Mouse (Mus musculus) gastrocnemius, postnatal 25 days (tissue): Measurements from ENCODE around the gene Ckap4. TPM values are rescaled to one million over a fixed set of nuclear protein-coding genes. Genes with fewer than 3 reads are reported as not detected.
"Not testable (repeated sequence)": the region's sequence is repeated elsewhere in the genome, so short reads cannot be mapped to it uniquely, and the experiment has no call there.

Experiments used
- DNase-seq: peaks from one replicate; pipeline ENCODE4 v3.0.0; 2022
- total RNA-seq, 2 experiments: library from RNA; stranded (reverse); gene quantifications; 1 replicate in 1 of 2; 2 replicates in 1 of 2; pipeline ENCODE4 v1.2.3; 2021

The Ckap4 gene
- total RNA-seq, 2 experiments from 2014 or later, result 15.5 to 16.3 TPM

DNA sequence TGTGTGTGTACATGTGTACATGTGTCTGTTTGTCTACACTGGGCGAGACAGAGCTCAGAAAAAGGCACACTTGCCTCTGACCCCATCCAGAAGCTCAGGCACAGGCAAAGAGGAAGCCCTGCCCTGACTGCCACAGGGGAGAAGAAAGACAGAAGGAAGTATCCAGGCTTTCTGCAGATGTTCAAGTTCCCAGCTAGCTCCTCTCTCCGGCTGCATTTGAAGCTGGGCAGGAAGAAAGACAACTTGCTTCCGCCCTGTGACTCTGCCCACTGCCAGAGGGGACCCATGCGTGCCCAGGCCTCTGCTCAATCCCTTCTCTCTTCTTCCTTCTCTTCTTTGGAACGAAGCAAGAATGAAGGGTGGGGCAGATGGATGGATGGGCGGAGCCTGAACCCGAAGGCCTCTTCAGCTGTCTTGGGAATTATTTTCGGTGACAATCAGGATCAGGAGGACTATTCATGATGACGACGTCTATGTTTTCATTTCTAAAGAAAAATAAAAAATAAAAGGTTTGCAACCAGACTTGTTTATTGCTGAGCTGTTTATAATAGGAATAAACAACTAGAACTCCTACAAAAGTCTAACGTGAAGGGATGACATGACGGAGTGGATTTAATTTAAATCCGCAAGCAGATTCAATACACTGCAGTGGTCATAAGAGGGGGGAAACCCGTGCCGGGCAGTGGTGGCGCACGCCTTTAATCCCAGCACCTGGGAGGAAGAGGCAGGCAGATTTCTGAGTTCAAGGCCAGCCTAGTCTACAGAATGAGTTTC lies 15.5 kb upstream of the Ckap4 start:
- no peak for DNase-seq

DNA sequence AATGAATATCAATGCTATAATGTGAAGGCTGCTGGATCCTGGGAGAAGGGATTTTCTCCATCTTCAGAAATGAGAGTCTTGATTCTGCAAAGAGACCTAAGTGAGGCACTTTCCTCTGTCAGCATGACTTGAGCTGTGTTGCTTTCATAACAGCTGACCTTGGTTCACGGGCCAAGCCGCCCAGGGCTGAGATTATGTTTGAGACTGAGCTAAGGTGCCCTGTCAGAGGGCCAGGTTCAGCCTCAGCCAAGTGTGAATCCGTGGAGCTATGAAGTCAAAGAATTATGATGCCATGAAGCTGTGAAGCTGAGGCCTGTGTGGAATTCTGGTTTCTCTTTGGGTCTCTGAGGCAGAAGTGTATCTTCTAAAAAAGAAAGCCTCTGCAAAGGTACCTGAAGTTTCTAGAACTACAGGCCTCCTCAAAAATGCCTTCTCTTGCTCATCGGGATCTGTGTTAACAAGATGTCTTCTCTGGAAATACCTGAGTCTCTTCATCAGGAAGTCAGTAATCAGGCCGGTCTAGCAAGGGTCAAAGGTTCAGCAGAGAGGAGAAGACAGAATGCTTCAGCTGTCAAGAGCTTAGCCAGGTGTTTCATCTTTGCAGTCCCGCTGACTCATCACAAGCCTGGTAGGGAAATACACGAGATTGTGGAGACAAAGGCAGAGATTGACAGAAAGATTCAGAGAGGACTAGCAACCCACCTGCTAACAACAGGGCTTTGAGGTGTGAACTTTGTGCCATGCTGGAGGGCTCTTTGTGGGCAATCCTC lies 11.2 kb upstream of the Ckap4 start:
- DNase-seq, result peak; percentile 25

DNA sequence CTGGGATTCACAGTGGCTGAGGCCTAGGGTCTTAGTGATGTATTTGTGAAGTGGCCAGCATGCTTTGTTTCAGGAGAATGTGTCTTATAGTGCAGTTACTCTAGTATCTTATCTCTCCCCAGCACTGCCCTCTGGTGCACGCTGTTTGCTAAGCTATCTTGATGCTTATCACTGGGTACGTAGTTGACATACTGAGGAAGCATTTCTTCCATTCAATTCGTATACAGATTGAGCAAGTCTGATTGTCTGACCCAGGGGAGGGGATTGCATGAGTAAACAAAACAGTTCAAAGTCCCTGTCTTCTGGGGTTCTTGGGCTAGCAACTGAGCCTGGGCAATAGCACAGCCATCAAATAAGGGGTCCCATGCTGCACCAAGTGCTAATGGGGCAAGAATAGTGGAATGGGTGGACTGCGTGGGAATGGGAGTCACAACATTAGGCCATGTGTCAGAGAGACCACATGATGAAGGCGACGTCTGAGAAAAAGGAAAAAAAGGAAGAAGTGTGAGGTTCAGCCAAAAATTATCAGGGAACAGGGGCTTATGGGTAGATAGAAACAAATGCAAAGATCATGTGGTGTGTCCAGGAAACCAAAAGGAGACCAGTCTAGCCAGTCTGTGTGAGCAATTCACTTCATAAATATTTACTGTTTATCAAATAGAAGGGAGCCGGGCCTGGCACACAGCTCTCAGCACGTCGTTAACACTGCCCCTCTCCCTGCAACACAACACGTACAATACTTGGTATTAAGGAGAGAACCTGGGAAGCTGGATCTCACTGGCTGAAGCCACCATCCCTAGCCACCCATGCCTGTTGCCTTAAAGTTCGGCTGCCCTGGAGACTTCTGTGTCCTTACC lies 9.2 kb upstream of the Ckap4 start:
- no peak for DNase-seq

DNA sequence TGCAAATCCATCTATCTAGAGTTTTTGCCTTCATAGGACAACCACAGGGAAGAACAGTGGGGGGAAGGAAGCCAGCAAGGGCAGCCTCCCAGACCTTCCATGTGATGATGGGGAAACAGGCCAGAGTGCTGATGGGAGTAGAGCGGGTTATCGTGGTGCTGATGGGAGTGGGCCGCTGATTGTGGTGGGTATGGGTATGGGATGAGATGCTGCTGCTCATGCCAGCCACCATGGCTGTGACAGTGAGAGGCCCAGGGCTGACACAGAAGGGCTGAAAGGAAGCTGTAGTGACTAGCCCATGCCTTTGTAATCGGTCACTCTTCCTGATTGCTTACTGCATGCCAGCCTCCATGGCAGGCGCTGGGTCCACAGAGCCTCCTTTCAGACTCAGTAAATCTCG lies 5.8 kb upstream of the Ckap4 start:
- no peak for DNase-seq

DNA sequence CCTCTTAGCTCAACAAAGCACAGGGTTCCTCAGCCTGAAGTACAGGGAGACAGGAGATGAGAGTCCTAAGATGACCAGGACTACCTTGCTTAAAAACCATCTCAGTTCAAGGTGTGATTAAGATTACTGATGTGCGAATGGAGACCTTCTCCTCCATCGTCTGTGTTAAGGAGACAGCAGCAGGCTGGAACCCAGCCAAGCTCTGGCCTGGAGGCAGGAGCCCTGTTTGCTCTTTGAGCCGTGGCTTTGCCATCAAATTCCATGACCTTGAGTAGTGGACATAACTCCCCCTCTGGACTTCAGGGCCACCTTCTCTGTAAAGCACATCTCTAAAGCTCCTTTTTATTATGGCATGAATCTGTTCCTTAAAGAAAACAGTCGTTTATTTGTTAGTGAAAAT lies 2.0 kb upstream of the Ckap4 start:
- DNase-seq, result no peak

DNA sequence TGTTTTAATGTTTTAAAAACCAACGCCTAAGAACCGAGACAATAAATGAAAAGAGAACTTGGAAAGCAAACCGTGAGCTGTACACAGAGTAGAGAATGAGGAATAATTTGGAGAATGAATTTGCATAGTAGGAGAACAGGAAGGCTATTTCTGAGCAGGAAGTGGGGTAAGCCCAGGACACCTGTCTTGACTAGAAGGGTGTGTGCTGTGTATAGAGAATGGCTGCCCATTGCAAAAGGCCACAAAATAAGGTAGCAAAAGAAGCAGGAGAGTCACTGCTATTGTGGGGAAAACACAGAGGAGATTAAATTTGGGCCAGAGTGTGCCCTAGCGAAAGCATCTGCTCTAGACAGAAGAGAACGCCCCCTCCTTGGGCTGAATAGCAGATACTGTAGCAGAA lies 1.6 kb upstream of the Ckap4 start:
- no peak for DNase-seq

DNA sequence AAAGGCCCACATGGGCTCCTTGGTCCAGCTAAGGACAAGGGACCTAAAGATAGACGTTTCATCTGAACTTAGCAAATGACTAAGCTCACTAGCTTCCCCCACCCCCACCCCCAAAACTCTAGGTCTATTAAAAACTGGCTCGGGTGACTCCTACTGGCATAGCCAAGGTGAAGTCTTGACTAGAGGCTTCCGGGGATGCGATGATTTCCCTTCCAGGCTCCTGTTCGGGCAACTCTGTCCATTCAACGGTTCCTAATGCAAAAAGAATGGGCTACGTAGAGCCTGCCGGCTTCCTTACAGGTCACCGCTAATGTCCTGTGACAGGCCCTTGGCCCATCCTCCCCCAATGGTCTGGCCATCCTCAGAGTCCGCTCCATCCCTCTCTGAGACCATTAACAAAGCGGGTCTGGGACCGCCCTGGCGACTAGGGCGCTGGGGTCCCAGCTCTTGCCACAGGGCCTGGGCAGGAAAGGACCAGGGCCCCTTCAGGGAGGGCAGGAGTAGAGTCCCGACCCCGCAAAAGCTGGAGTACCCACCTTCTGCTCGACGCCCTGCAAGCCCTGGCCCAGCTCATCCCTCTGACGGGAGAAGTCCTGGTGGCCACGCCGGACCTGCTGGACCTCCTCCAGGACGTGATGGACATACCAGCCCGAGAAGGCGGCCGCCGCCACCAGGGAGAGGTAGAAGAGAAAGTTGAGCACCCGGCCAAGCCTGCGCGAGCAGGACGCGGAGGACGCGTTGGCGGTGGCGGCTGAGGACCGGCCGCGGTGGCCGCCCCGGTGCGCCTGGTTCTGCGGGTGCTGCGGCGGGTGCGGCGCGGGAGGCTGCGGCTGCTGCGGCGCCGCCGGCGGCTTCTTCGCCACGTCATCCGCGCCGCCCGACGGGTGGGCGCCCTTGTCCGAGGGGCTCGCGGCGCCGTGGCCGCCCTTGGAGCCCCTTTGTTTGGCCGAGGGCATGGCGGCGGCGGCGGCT lies 665 bp downstream of the Ckap4 start:
- peak; percentile 62 for DNase-seq

DNA sequence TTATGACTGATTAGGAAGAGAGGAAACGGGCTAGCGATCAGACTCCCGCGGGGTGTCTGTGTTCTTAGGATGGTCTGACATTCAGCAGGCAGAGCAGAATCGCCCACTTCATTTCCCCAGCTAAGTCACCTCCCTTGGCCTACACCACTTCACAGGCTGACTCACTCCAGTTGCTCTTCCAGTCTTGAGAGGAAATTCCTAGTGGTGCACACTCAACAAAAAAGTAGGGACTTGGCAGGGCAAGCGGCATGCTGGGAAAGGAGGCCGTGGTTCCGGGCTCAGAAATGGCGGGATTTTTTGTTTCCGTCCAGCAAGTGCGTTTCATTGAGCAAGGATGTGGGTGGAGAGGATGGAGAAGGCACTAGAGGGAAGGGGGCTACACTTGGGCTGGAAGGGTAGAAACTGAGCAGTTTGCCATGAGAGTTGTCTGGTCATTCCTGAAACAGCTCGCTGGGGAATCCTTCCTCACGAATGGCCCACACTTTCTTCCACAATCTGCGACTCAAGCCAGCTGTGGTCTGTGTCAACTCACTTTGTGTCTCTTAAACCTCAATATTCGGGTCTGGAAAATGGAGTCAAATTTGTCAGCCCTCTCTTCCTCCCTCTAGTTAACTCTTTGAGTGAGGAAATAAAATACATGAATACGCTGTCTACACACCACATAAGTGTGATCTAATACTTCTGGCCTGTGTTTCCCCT lies 1.5 kb downstream of the Ckap4 start:
- DNase-seq, result peak; percentile 60

DNA sequence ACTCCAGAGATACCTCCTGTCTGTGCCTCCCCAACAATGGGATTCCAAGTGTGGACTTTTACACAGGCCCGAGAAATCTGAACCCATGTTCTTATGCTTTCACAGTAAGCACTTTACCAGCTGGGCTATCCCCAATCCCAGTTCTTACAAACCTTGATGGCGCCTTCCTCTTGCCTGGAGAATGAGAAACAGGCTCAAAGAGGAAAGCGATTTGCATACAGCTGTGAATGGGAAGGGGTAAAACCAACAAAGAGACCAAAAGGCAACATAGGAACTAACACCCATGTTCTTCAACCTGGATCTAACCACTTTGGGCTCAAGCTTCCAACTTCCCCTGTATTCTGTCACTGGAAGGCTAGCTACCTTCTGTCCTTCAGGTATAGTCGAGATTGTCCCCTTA lies 2.3 kb downstream of the Ckap4 start:
- no peak for DNase-seq

DNA sequence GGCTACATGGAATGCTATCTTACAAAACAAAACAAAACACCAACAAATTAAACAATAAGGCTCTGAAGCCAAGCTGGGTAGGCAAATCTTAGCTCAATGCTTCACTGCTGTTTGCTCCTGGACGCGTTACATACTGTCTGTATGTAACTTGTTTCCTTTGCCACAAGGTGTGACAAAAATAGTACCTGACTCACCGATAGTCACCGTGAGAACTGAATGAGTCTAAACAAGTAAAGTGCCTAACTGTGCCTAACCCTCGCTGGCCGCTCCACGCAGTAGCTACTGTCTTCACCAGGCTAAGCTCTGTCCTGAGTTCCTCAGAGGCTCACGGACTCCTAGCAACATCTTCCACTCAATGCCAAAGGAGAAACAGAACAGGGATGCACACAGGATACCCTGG lies 3.5 kb downstream of the Ckap4 start:
- DNase-seq, result no peak

DNA sequence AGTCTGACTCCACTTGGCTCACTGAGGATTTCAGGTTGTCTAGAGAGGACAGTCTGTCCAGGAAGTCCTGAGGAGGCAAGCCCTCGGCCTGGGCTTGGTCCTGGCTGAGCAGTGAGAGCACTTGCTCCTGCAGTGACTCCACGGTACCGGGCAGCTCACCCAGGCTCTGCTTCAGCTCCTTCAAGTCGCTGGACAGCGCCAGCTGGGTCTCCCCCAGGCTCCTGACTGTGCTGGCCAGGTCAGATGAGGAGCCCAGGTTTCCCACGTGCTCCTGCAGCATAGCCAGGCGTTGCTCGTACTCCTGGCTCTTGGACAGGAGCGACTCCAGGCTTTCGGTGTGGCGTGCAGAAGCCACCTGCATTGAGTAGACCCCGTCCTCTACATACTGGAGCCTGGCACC lies 6.2 kb downstream of the Ckap4 start:
- peak; percentile 78 for DNase-seq

DNA sequence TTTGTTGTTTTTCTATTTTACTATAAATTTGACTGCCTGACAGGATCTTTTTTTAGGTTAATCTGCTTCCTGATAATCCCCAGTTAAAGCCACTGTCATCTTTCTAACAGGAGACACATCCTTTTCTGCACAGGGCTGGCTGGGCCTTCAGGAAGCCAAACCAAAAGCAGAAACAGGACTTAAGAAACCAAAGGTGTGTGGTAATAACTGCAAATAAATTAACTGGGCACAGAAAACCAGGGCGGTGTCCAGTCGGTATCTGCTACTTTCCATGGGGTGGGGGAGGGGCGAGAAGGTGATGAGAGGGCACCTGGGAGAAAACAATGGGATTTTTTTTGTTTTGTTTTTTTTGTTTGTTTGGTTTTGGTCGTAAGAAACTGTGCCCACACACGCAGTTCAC lies 6.8 kb downstream of the Ckap4 start:
- DNase-seq, result no peak

DNA sequence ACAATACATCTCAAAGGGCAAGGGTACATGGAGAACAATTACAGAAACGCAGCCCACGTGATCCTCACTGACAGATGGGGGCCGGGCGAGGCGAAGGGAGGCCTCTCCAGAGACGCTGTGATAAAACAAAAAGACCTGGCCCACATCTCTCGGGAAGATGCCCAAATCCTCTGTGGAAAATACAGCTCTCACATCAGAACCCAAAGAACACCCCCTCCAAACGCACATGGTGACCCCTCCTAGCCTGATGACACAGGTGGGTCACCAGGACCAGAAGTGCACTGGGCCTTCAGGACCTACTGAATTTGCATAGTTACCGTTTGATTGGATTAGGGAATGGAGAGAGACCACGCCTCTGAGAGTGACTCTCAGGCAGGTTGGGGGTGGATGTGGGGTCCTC lies 7.4 kb downstream of the Ckap4 start:
- no peak for DNase-seq

DNA sequence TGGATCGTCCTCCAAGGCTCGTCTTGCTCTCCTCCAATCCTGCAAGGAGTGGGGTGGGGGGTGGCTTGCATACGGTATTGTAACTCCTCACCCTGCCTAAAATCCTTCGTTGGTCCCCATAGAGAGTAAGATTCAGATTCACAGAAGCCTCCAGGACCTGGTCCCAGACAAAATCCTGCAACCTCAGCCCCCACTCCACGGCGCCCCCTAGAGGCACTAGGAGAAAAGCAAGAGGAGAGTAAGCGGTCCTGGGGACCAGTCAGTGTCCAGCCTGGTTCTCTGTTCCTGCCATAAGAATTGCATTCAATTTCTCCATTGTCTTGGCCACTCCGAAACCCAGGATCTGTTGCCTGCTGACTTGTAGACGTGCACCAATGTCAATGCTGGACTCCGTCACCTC lies 10.2 kb downstream of the Ckap4 start:
- DNase-seq, result no peak

DNA sequence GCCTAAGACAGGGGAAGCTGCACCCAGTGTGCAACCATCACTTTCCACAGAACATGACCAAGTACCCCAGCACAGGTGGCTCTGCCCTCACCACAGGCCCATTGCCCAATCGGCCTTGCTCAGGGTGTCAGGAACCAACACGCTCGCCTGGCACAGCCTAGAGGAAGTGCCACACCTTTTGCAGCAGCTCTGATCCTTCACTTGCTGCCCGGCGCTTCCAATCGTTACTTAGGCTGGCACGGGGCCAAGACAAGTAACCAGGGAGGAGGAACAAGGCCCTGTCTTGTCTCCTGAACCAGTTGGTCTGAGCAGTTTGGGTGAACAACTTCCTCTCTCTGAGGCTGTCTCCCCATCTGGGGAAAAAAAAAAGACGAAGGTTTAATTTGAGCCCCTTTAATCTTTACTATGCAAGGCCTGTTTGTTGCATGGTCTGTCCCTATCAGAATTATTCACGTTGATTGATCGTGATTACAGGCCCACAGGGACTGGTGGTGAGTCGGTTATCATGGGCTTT lies 17.4 kb downstream of the Ckap4 start:
- DNase-seq, result peak; percentile 28

DNA sequence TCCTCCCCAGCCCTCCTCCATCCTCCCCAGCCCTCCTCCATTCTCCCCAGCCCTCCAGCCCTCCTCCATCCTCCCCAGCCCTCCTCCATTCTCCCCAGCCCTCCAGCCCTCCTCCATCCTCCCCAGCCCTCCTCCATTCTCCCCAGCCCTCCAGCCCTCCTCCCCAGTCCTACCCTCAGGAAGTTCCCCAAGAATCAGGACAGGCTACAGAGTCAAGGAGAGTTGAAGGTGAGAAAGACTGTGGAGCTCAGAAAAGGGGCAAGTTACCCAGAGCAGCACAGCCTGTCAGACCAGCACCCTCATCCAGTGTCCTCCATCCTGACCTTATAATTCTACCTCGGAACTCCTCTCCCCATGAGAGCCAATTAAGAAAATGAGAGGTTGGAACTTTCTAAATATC lies 17.9 kb downstream of the Ckap4 start:
- DNase-seq, result not testable (repeated sequence)

DNA sequence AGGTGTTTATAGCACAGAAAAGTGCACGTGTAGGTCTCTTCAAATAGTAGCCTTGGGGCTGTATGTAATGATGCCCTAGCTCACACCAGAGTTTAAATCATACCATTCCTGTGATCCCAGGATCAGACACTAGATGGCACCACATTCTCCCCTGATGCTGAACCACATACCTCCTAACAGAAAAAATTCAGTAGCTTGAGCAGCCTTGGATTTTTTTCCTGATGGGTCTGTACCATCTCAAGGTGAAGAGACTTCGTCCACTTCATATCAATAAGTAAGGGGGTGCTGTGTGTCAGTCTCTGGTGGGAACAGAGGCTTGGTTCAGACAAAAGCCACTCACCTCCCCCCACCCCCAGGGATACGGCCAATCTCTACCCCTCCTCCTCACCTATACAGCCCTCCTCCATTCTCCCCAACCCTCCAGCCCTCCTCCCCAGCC lies 18.3 kb downstream of the Ckap4 start:
- DNase-seq, result no peak

DNA sequence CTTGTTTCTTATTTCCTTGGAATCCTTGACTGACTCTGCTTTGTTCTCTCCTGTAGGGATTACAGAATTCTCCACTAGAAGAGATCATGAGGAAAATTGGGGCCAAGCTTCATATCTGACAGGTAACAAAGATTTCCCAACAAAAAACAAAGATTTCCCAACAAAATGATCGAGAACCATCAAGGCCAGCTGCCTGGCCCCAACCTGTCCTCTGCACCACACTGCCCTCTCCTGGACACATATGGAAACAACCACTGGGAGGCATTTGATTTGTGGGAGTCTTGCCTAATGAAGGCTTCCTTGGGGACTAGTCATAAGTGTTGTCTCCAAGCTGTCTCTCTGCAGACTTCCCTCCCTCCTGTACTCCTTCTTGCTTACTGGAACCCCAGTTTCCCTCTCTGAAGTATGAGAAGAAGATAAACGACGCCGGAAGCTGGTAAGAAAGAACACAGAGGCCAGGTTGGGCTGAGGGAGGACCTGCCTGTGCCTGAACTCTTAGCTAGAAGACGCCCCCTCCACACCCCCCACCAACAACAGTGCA lies 19.8 kb downstream of the Ckap4 start:
- DNase-seq, result no peak

DNA sequence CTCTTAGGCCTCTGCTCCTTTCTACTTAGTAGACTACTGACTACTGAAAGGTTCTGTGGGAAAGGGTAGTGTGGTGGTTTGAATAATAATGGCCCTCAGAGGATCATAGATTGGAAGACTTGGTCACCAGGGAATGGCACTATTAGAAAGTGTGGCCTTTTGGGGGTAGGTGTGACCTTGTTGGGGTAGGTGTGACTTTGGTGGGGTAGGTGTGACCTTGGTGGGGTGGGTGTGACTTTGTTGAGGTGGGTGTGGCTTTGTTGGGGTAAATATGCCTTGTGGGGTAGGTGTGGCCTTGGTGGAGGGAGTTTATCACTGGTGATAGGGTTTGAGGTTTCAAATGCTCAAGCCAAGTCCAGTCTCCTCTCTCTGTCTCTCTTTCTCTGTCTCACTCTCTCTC lies 21.1 kb downstream of the Ckap4 start:
- DNase-seq, result no peak

DNA sequence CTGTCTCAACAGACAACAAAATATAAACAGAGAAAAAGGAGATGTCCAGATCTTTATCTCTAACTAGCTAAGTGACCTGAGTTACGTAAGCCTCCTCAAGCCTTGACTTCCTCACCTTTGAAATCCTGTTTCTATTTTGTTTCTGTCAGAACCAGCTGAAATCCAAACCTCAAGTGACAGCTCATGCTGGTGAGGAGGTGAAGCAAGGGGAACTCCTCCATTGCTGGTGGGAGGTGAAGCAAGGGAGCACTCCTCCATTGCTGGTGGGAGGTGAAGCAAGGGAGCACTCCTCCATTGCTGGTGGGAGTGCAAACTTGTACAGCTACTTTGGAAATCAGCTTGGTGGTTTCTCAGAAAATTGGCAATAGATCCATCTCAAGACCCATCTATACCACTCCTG lies 25.3 kb downstream of the Ckap4 start:
- DNase-seq, result no peak
